Mouse (Mus musculus): ENCODE data around the gene Itpr1. TPM values are rescaled to one million over a fixed set of nuclear protein-coding genes. Genes with fewer than 3 reads are reported as not detected.

Gene Itpr1
- polyA plus RNA-seq, 1 experiment from 2014 or later = 11.4 TPM

GRCm38 (mm10) chr6:108309391-108310182, 96.7 kb downstream of the Itpr1 start:
- Histone ChIP-seq H3K9me3 (replicated peaks; ENCODE audit: control insufficient read depth, low read length) (no peaks in the 10 kb centered on the region), H3K27me3 (ENCODE audit: control insufficient read depth, insufficient read depth, low read length) (no peaks in the 10 kb centered on the region), H3K4me1 (ENCODE audit: control insufficient read depth, insufficient read depth, low read length) (peaks cover 14% of the 10 kb centered on the region), H3K36me3 (ENCODE audit: control insufficient read depth, insufficient read depth, low read length) (no peaks in the 10 kb centered on the region), H3K4me2 (ENCODE audit: low read depth, low read length) (no peak overlapping the region), H3K9ac (ENCODE audit: low read length) (no peak overlapping the region), H3K4me3 (replicated peaks; ENCODE audit: low read length) (no peak overlapping the region), H3K27ac (ENCODE audit: low read length) (no peak overlapping the region)
- 65% methylated on average over 8 of the region's 8 CpGs for WGBS
- no peak for ATAC-seq (ENCODE audit: insufficient read depth, low FRiP score)

GRCm38 (mm10) chr6:108313056-108313455, 100.2 kb downstream of the Itpr1 start:
- Histone ChIP-seq H3K4me3 (replicated peaks; ENCODE audit: low read length) (no peak overlapping the region), H3K9ac (ENCODE audit: low read length) (no peak overlapping the region), H3K4me1 (ENCODE audit: control insufficient read depth, insufficient read depth, low read length) (no peaks in the 10 kb centered on the region), H3K36me3 (ENCODE audit: control insufficient read depth, insufficient read depth, low read length) (no peaks in the 10 kb centered on the region), H3K4me2 (ENCODE audit: low read depth, low read length) (no peak overlapping the region), H3K27ac (ENCODE audit: low read length) (no peak overlapping the region), H3K9me3 (replicated peaks; ENCODE audit: control insufficient read depth, low read length) (no peaks in the 10 kb centered on the region), H3K27me3 (ENCODE audit: control insufficient read depth, insufficient read depth, low read length) (no peaks in the 10 kb centered on the region)
- no peak for ATAC-seq (ENCODE audit: insufficient read depth, low FRiP score)
- WGBS = 88% methylated on average over 1 of the region's 1 CpGs

GRCm38 (mm10) chr6:108313997-108314396, 101.1 kb downstream of the Itpr1 start:
- no peaks in the 10 kb centered on the region for H3K9me3 ChIP-seq (replicated peaks; ENCODE audit: control insufficient read depth, low read length)
- ATAC-seq (ENCODE audit: insufficient read depth, low FRiP score) = no peak
- no peak overlapping the region for H3K27ac ChIP-seq (ENCODE audit: low read length)
- no peak overlapping the region for H3K9ac ChIP-seq (ENCODE audit: low read length)
- no peaks in the 10 kb centered on the region for H3K4me1 ChIP-seq (ENCODE audit: control insufficient read depth, insufficient read depth, low read length)
- no peaks in the 10 kb centered on the region for H3K27me3 ChIP-seq (ENCODE audit: control insufficient read depth, insufficient read depth, low read length)
- no peak overlapping the region for H3K4me3 ChIP-seq (replicated peaks; ENCODE audit: low read length)
- H3K4me2 ChIP-seq (ENCODE audit: low read depth, low read length) = no peak overlapping the region
- no peaks in the 10 kb centered on the region for H3K36me3 ChIP-seq (ENCODE audit: control insufficient read depth, insufficient read depth, low read length)
- WGBS = 86% methylated on average over 1 of the region's 1 CpGs

GRCm38 (mm10) chr6:108316268-108316824, 103.5 kb downstream of the Itpr1 start:
- WGBS = 63% methylated on average over 4 of the region's 4 CpGs

GRCm38 (mm10) chr6:108316951-108317350, 104.1 kb downstream of the Itpr1 start:
- Histone ChIP-seq H3K9ac (ENCODE audit: low read length) (no peak overlapping the region), H3K27ac (ENCODE audit: low read length) (no peak overlapping the region), H3K4me2 (ENCODE audit: low read depth, low read length) (no peak overlapping the region), H3K9me3 (replicated peaks; ENCODE audit: control insufficient read depth, low read length) (no peaks in the 10 kb centered on the region), H3K4me3 (replicated peaks; ENCODE audit: low read length) (no peak overlapping the region), H3K27me3 (ENCODE audit: control insufficient read depth, insufficient read depth, low read length) (no peaks in the 10 kb centered on the region), H3K4me1 (ENCODE audit: control insufficient read depth, insufficient read depth, low read length) (no peaks in the 10 kb centered on the region), H3K36me3 (ENCODE audit: control insufficient read depth, insufficient read depth, low read length) (no peaks in the 10 kb centered on the region)
- no peak for ATAC-seq (ENCODE audit: insufficient read depth, low FRiP score)
- 47% methylated on average over 1 of the region's 1 CpGs for WGBS

More at GRCm38 (mm10) chr6:108316268-108316824, 103.5 kb downstream of the Itpr1 start:
- Histone ChIP-seq H3K4me1 (ENCODE audit: control insufficient read depth, insufficient read depth, low read length) (no peaks in the 10 kb centered on the region), H3K36me3 (ENCODE audit: control insufficient read depth, insufficient read depth, low read length) (no peaks in the 10 kb centered on the region), H3K9me3 (replicated peaks; ENCODE audit: control insufficient read depth, low read length) (no peaks in the 10 kb centered on the region), H3K27me3 (ENCODE audit: control insufficient read depth, insufficient read depth, low read length) (no peaks in the 10 kb centered on the region), H3K4me3 (replicated peaks; ENCODE audit: low read length) (no peak overlapping the region), H3K9ac (ENCODE audit: low read length) (no peak overlapping the region), H3K4me2 (ENCODE audit: low read depth, low read length) (no peak overlapping the region), H3K27ac (ENCODE audit: low read length) (no peak overlapping the region)
- ATAC-seq (ENCODE audit: insufficient read depth, low FRiP score) = no peak

- no peaks in the 10 kb centered on the region for H3K36me3 ChIP-seq (ENCODE audit: control insufficient read depth, insufficient read depth, low read length)
- H3K27ac ChIP-seq (ENCODE audit: low read length) = no peak overlapping the region
- H3K4me2 ChIP-seq (ENCODE audit: low read depth, low read length) = no peak overlapping the region
- H3K9ac ChIP-seq (ENCODE audit: low read length) = no peak overlapping the region
- 0 out of 2 replicates have a peak, but pooled peaks have one; percentile 21 for ATAC-seq (ENCODE audit: insufficient read depth, low FRiP score)
- H3K4me1 ChIP-seq (ENCODE audit: control insufficient read depth, insufficient read depth, low read length) = no peaks in the 10 kb centered on the region
- 44% methylated on average over 2 of the region's 2 CpGs for WGBS
- H3K4me3 ChIP-seq (replicated peaks; ENCODE audit: low read length) = no peak overlapping the region
- no peaks in the 10 kb centered on the region for H3K9me3 ChIP-seq (replicated peaks; ENCODE audit: control insufficient read depth, low read length)
- H3K27me3 ChIP-seq (ENCODE audit: control insufficient read depth, insufficient read depth, low read length) = no peaks in the 10 kb centered on the region
Observed at GRCm38 (mm10) chr6:108321653-108322052, 108.8 kb downstream of the Itpr1 start.

GRCm38 (mm10) chr6:108324464-108325025, 111.6 kb downstream of the Itpr1 start:
- WGBS = 67% methylated on average over 6 of the region's 6 CpGs
- Histone ChIP-seq H3K27me3 (ENCODE audit: control insufficient read depth, insufficient read depth, low read length) (no peaks in the 10 kb centered on the region), H3K9me3 (replicated peaks; ENCODE audit: control insufficient read depth, low read length) (no peaks in the 10 kb centered on the region), H3K4me1 (ENCODE audit: control insufficient read depth, insufficient read depth, low read length) (no peaks in the 10 kb centered on the region), H3K4me2 (ENCODE audit: low read depth, low read length) (no peak overlapping the region), H3K36me3 (ENCODE audit: control insufficient read depth, insufficient read depth, low read length) (no peaks in the 10 kb centered on the region), H3K27ac (ENCODE audit: low read length) (no peak overlapping the region), H3K4me3 (replicated peaks; ENCODE audit: low read length) (no peak overlapping the region), H3K9ac (ENCODE audit: low read length) (no peak overlapping the region)
- ATAC-seq (ENCODE audit: insufficient read depth, low FRiP score) = no peak

- Histone ChIP-seq H3K4me1 (ENCODE audit: control insufficient read depth, insufficient read depth, low read length) (no peaks in the 10 kb centered on the region), H3K4me2 (ENCODE audit: low read depth, low read length) (no peak overlapping the region), H3K27me3 (ENCODE audit: control insufficient read depth, insufficient read depth, low read length) (no peaks in the 10 kb centered on the region), H3K4me3 (replicated peaks; ENCODE audit: low read length) (no peak overlapping the region), H3K27ac (ENCODE audit: low read length) (no peak overlapping the region), H3K9ac (ENCODE audit: low read length) (no peak overlapping the region), H3K9me3 (replicated peaks; ENCODE audit: control insufficient read depth, low read length) (no peaks in the 10 kb centered on the region), H3K36me3 (ENCODE audit: control insufficient read depth, insufficient read depth, low read length) (no peaks in the 10 kb centered on the region)
- no peak for ATAC-seq (ENCODE audit: insufficient read depth, low FRiP score)
- 91% methylated on average over 10 of the region's 10 CpGs for WGBS
Observed at GRCm38 (mm10) chr6:108325400-108325799, 112.5 kb downstream of the Itpr1 start.

- no peaks in the 10 kb centered on the region for H3K27me3 ChIP-seq (ENCODE audit: control insufficient read depth, insufficient read depth, low read length)
- H3K4me1 ChIP-seq (ENCODE audit: control insufficient read depth, insufficient read depth, low read length) = no peaks in the 10 kb centered on the region
- no peak for ATAC-seq (ENCODE audit: insufficient read depth, low FRiP score)
- H3K9ac ChIP-seq (ENCODE audit: low read length) = no peak overlapping the region
- H3K36me3 ChIP-seq (ENCODE audit: control insufficient read depth, insufficient read depth, low read length) = no peaks in the 10 kb centered on the region
- WGBS = 86% methylated on average over 12 of the region's 12 CpGs
- H3K27ac ChIP-seq (ENCODE audit: low read length) = no peak overlapping the region
- no peaks in the 10 kb centered on the region for H3K9me3 ChIP-seq (replicated peaks; ENCODE audit: control insufficient read depth, low read length)
- H3K4me2 ChIP-seq (ENCODE audit: low read depth, low read length) = no peak overlapping the region
- no peak overlapping the region for H3K4me3 ChIP-seq (replicated peaks; ENCODE audit: low read length)
Observed at GRCm38 (mm10) chr6:108325948-108326411, 113.1 kb downstream of the Itpr1 start.

All from stomach, embryonic 16.5 days (tissue).